Mouse (Mus musculus): ENCODE data around the gene Gtf2ird2. TPM values are rescaled to one million over a fixed set of nuclear protein-coding genes. Genes with fewer than 3 reads are reported as not detected.

Gtf2ird2 gene
- polyA plus RNA-seq, 1 experiment from 2014 or later, result 7.1 TPM

DNA sequence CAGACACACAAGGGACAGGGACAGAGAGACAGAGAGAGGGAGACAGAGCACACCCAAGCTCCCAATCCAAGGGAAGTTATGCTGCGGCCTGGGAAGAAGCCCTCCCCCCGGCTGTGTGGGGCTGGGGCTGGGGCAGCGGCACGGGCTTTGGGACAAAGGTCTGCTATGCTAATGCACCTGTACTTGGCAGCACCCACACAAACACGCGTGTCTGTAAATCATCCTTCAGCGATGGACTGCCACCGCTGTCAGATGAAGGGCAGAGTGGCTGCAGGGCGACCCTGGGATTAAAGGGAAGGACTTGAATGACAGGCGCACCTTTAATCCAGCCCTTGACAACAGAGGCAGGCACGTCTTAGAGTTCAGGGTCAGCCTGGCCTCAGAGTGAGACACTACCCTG, 87.6 kb downstream of the Gtf2ird2 start:
- Histone ChIP-seq H3K9ac (ENCODE audit: low read depth, low read length) (no peak overlapping the region), H3K4me1 (replicated peaks; ENCODE audit: control insufficient read depth, insufficient read depth, low read length) (no peaks in the 10 kb centered on the region), H3K4me3 (ENCODE audit: low read depth, low read length) (no peak overlapping the region), H3K27ac (ENCODE audit: low read depth, low read length) (no peak overlapping the region), H3K36me3 (ENCODE audit: control insufficient read depth, insufficient read depth, low read length) (peaks cover 11% of the 10 kb centered on the region; the same call in 1 of the 2 replicates), H3K27me3 (ENCODE audit: control insufficient read depth, insufficient read depth, low read length) (no peaks in the 10 kb centered on the region), H3K4me2 (replicated peaks; ENCODE audit: low read depth, low read length) (no peak overlapping the region), H3K9me3 (ENCODE audit: control insufficient read depth, low read length) (no peaks in the 10 kb centered on the region)
- ATAC-seq (ENCODE audit: low FRiP score) (no peak), DNase-seq (ENCODE audit: low spot score) (no peak)
- WGBS, result 93% methylated on average over 11 of the region's 11 CpGs

DNA sequence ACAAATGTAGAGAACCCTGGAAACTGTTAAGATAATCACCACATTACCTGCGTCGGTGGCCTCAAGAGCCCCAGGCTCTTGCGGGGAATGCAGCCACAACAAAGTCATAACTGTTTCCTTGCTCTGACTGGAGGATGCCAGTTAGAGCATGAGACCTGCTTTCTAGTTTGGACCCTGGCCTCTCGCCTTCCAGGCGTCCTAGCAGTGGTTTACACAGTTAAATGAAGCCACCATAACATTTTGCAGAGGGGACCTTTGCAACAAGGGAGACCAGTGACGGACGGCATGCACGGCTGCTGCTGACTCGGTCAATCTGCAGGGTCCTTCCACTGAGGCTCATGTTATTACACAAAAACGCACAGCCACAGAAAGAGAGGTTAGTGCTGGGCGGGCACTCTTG, 88.9 kb downstream of the Gtf2ird2 start:
- no peak for ATAC-seq (ENCODE audit: low FRiP score)
- DNase-seq (ENCODE audit: low spot score), result no peak

DNA sequence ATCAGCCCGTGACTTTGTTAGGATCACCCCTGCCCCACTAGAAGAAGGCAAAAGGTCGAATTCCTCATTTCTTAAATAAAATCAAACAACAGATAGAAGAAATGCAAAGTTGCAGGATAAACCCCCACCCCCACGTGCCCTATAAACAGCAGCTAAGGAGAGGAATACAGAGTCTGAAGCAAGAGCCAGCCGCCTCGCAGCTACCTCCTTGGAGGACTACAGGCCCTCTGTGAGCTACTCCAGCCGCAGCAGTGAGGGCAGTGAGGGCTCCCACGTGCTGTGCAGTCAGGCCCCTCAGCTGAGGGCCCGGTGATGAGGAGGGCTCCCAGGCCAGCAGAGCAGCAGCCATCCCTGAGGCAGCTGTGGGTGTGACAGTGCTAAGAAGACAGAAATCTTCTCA, 89.9 kb downstream of the Gtf2ird2 start:
- Histone ChIP-seq H3K27me3 (ENCODE audit: control insufficient read depth, insufficient read depth, low read length) (no peaks in the 10 kb centered on the region), H3K9ac (ENCODE audit: low read depth, low read length) (no peak overlapping the region), H3K36me3 (ENCODE audit: control insufficient read depth, insufficient read depth, low read length) (peaks cover 15% of the 10 kb centered on the region; the same call in 1 of the 2 replicates), H3K9me3 (ENCODE audit: control insufficient read depth, low read length) (no peaks in the 10 kb centered on the region), H3K4me3 (ENCODE audit: low read depth, low read length) (no peak overlapping the region), H3K27ac (ENCODE audit: low read depth, low read length) (no peak overlapping the region), H3K4me2 (replicated peaks; ENCODE audit: low read depth, low read length) (no peak overlapping the region), H3K4me1 (replicated peaks; ENCODE audit: control insufficient read depth, insufficient read depth, low read length) (no peaks in the 10 kb centered on the region)
- 90% methylated on average over 8 of the region's 8 CpGs for WGBS
- DNase-seq (ENCODE audit: low spot score), result no peak
- ATAC-seq (ENCODE audit: low FRiP score), result no peak

More for the DNA sequence above, 88.9 kb downstream of the Gtf2ird2 start:
- Histone ChIP-seq H3K9me3 (ENCODE audit: control insufficient read depth, low read length) (no peaks in the 10 kb centered on the region), H3K4me2 (replicated peaks; ENCODE audit: low read depth, low read length) (no peak overlapping the region), H3K9ac (ENCODE audit: low read depth, low read length) (no peak overlapping the region), H3K27ac (ENCODE audit: low read depth, low read length) (no peak overlapping the region), H3K27me3 (ENCODE audit: control insufficient read depth, insufficient read depth, low read length) (no peaks in the 10 kb centered on the region), H3K4me3 (ENCODE audit: low read depth, low read length) (no peak overlapping the region), H3K36me3 (ENCODE audit: control insufficient read depth, insufficient read depth, low read length) (peaks cover 13% of the 10 kb centered on the region; the same call in 1 of the 2 replicates), H3K4me1 (replicated peaks; ENCODE audit: control insufficient read depth, insufficient read depth, low read length) (no peaks in the 10 kb centered on the region)
- WGBS, result 87% methylated on average over 11 of the region's 11 CpGs

Other genes starting within 250 kb of the Gtf2ird2 start
- gene Castor2, start 84.3 kb upstream of the Gtf2ird2 start, polyA plus RNA-seq (2014; fragmentation: Nextera tagmentation; extraction: Ambion mirVana), result 12.3 and 13.2 TPM in 2 replicates
- 21.8 and 22.8 TPM in 2 replicates for gene Rcc1l, start 7.2 kb upstream of the Gtf2ird2 start, polyA plus RNA-seq (2014; fragmentation: Nextera tagmentation; extraction: Ambion mirVana)
- 3.2 and 4.0 TPM in 2 replicates for gene Ncf1, start 45.6 kb downstream of the Gtf2ird2 start, polyA plus RNA-seq (2014; fragmentation: Nextera tagmentation; extraction: Ambion mirVana)
- gene Gtf2i, start 130.7 kb downstream of the Gtf2ird2 start, polyA plus RNA-seq (2014; fragmentation: Nextera tagmentation; extraction: Ambion mirVana), result 178 and 181 TPM in 2 replicates

All from hindbrain, embryonic 11.5 days (tissue).